Mouse (Mus musculus) MEL (cell line): Measurements from ENCODE around the gene Srbd1. TPM values are rescaled to one million over a fixed set of nuclear protein-coding genes. Genes with fewer than 3 reads are reported as not detected.

Experiments used
- DNase-seq: peaks from one replicate; pipeline ENCODE4 v3.0.0; 2011; ENCODE audit warnings: low read depth, low spot score
- H3K27ac ChIP-seq: 2 replicates; pipeline ENCODE4 v1.5.1; 2012; ENCODE audit warnings: low read depth, mild to moderate bottlenecking, control low read depth, low read length, moderate library complexity; ENCODE audit not compliant: control insufficient read depth
- H3K27me3 ChIP-seq, 2 experiments: fragments of 150-350 bp in 1 of 2; sonication (generic) in 1 of 2; 2 replicates each; pipeline ENCODE4 v1.6.1; 2012; ENCODE audit warnings: low read length in 2 of 2, mild to moderate bottlenecking in 2 of 2, improper control_type of control experiment in 1 of 2, moderate library complexity in 1 of 2; ENCODE audit not compliant: insufficient read depth in 2 of 2, control insufficient read depth in 1 of 2
- H3K36me3 ChIP-seq, 2 experiments: 2 replicates each; pipeline ENCODE4 v1.6.1; 2012 to 2014; ENCODE audit warnings: low read length in 2 of 2, improper control_type of control experiment in 1 of 2, inconsistent platforms in 1 of 2, mild to moderate bottlenecking in 1 of 2; ENCODE audit not compliant: insufficient read depth in 2 of 2, control insufficient read depth in 1 of 2
- H3K4me1 ChIP-seq, 2 experiments: fragments of 150-350 bp in 1 of 2; sonication (generic) in 1 of 2; 2 replicates each; pipeline ENCODE4 v1.6.1; 2012; ENCODE audit warnings: low read length in 2 of 2, improper control_type of control experiment in 1 of 2, mild to moderate bottlenecking in 1 of 2; ENCODE audit not compliant: insufficient read depth in 2 of 2, control insufficient read depth in 1 of 2
- H3K4me3 ChIP-seq, 2 experiments: fragments of 150-350 bp in 1 of 2; sonication (generic) in 1 of 2; 2 replicates each; pipeline ENCODE4 v1.5.1; 2012; ENCODE audit warnings: low read depth in 2 of 2, low read length in 2 of 2, mild to moderate bottlenecking in 2 of 2, moderate library complexity in 2 of 2, control low read depth in 1 of 2, improper control_type of control experiment in 1 of 2; ENCODE audit not compliant: control insufficient read depth in 1 of 2, insufficient read depth in 1 of 2
- H3K79me2 ChIP-seq: 2 replicates; pipeline ENCODE4 v1.6.1; 2012; ENCODE audit warnings: mild to moderate bottlenecking, low read length, moderate library complexity; ENCODE audit not compliant: control insufficient read depth, poor library complexity, insufficient read depth
- H3K9ac ChIP-seq: 2 replicates; pipeline ENCODE4 v1.6.1; 2012; ENCODE audit warnings: low read depth, mild to moderate bottlenecking, control low read depth, low read length, moderate library complexity; ENCODE audit not compliant: control insufficient read depth, poor library complexity, severe bottlenecking
- H3K9me3 ChIP-seq: fragments of 150-350 bp; sonication (generic); replicated peaks from 2 replicates; pipeline ENCODE4 v1.6.1; 2012; ENCODE audit warnings: mild to moderate bottlenecking, low read length, improper control_type of control experiment, moderate library complexity; ENCODE audit not compliant: insufficient read depth
- BHLHE40 ChIP-seq: IDR thresholded peaks from 2 replicates; pipeline ENCODE4 v1.6.1; 2012; ENCODE audit warnings: low read depth, mild to moderate bottlenecking, inconsistent platforms, low read length, improper control_type of control experiment, borderline replicate concordance
- CHD1 ChIP-seq: IDR thresholded peaks from 2 replicates; pipeline ENCODE4 v1.6.1; 2012; ENCODE audit warnings: low read depth, mild to moderate bottlenecking, inconsistent platforms, low read length, improper control_type of control experiment
- CHD2 ChIP-seq: IDR thresholded peaks from 2 replicates; pipeline ENCODE4 v1.6.1; 2011; ENCODE audit warnings: low read length, improper control_type of control experiment
- CTCF ChIP-seq, 3 experiments: IDR thresholded peaks in 2 of 3; conservative IDR thresholded peaks in 1 of 3; 2 replicates each; pipeline ENCODE4 v1.5.1; 2011 to 2012; ENCODE audit warnings: low read length in 3 of 3, low read depth in 2 of 3, mild to moderate bottlenecking in 2 of 3, improper control_type of control experiment in 1 of 3, inconsistent platforms in 1 of 3, mixed read lengths in 1 of 3, moderate library complexity in 1 of 3; ENCODE audit not compliant: control insufficient read depth in 1 of 3, insufficient read depth in 1 of 3, poor library complexity in 1 of 3, severe bottlenecking in 1 of 3
- E2F4 ChIP-seq: IDR thresholded peaks from 2 replicates; pipeline ENCODE4 v1.6.1; 2011; ENCODE audit warnings: low read depth, low read length, improper control_type of control experiment, borderline replicate concordance
- ELF1 ChIP-seq: IDR thresholded peaks from 2 replicates; pipeline ENCODE4 v1.6.1; 2014; ENCODE audit warnings: low read depth, mild to moderate bottlenecking, inconsistent platforms, low read length, improper control_type of control experiment, moderate library complexity
- EP300 ChIP-seq, 2 experiments: IDR thresholded peaks; 2 replicates each; pipeline ENCODE4 v1.6.1; 2011; ENCODE audit warnings: improper control_type of control experiment in 2 of 2, low read length in 2 of 2, low read depth in 1 of 2, mild to moderate bottlenecking in 1 of 2
- GABPA ChIP-seq: IDR thresholded peaks from 2 replicates; pipeline ENCODE4 v1.6.1; 2012; ENCODE audit warnings: low read depth, mild to moderate bottlenecking, inconsistent platforms, low read length, improper control_type of control experiment, moderate library complexity
- GATA1 ChIP-seq: IDR thresholded peaks from 2 replicates; pipeline ENCODE4 v1.6.1; 2011; ENCODE audit warnings: low read depth, low read length, improper control_type of control experiment
- KAT2A ChIP-seq: conservative IDR thresholded peaks from 2 replicates; pipeline ENCODE4 v1.6.1; 2012; ENCODE audit warnings: low read depth, low read length, improper control_type of control experiment, inconsistent platforms
- MAFK ChIP-seq: IDR thresholded peaks from 2 replicates; pipeline ENCODE4 v1.6.1; 2011; ENCODE audit warnings: low read depth, mild to moderate bottlenecking, low read length, improper control_type of control experiment, borderline replicate concordance
- MAX ChIP-seq: IDR thresholded peaks from 2 replicates; pipeline ENCODE4 v1.6.1; 2011; ENCODE audit warnings: low read length, improper control_type of control experiment
- MEF2A ChIP-seq: IDR thresholded peaks from 2 replicates; pipeline ENCODE4 v1.6.1; 2014; ENCODE audit warnings: low read depth, mild to moderate bottlenecking, inconsistent platforms, low read length, improper control_type of control experiment; ENCODE audit not compliant: poor library complexity, insufficient replicate concordance, severe bottlenecking; ENCODE audit errors: extremely low read depth
- MXI1 ChIP-seq: IDR thresholded peaks from 2 replicates; pipeline ENCODE4 v1.6.1; 2011; ENCODE audit warnings: mild to moderate bottlenecking, low read depth, low read length, improper control_type of control experiment
- MYB ChIP-seq: IDR thresholded peaks from 2 replicates; pipeline ENCODE4 v1.6.1; 2011; ENCODE audit warnings: mild to moderate bottlenecking, low read depth, low read length, improper control_type of control experiment
- MYC ChIP-seq: IDR thresholded peaks from 2 replicates; pipeline ENCODE4 v1.6.1; 2011; ENCODE audit warnings: low read depth, mild to moderate bottlenecking, low read length, improper control_type of control experiment, moderate library complexity
- NELFE ChIP-seq: IDR thresholded peaks from 2 replicates; pipeline ENCODE4 v1.6.1; 2011; ENCODE audit warnings: low read depth, low read length, improper control_type of control experiment
- POLR2A ChIP-seq, 2 experiments: IDR thresholded peaks; 2 replicates each; pipeline ENCODE4 v1.6.1; 2011 to 2012; ENCODE audit warnings: low read length in 2 of 2, mild to moderate bottlenecking in 2 of 2, control low read depth in 1 of 2, improper control_type of control experiment in 1 of 2, low read depth in 1 of 2, moderate library complexity in 1 of 2; ENCODE audit not compliant: control insufficient read depth in 1 of 2, insufficient read depth in 1 of 2, poor library complexity in 1 of 2
- POLR2AphosphoS2 ChIP-seq: IDR thresholded peaks from 2 replicates; pipeline ENCODE4 v1.6.1; 2011; ENCODE audit warnings: low read length, improper control_type of control experiment
- SIN3A ChIP-seq: IDR thresholded peaks from 2 replicates; pipeline ENCODE4 v1.6.1; 2012; ENCODE audit warnings: low read length, improper control_type of control experiment, inconsistent platforms
- SMC3 ChIP-seq: IDR thresholded peaks from 2 replicates; pipeline ENCODE4 v1.6.1; 2011; ENCODE audit warnings: low read depth, low read length, improper control_type of control experiment
- TAL1 ChIP-seq: IDR thresholded peaks from 2 replicates; pipeline ENCODE4 v1.6.1; 2012; ENCODE audit warnings: mild to moderate bottlenecking, inconsistent platforms, low read length, moderate library complexity, mixed read lengths
- TBP ChIP-seq: IDR thresholded peaks from 2 replicates; pipeline ENCODE4 v1.8.0; 2011; ENCODE audit warnings: low read depth, low read length, improper control_type of control experiment
- UBTF ChIP-seq: IDR thresholded peaks from 2 replicates; pipeline ENCODE4 v1.6.1; 2012; ENCODE audit warnings: low read depth, mild to moderate bottlenecking, inconsistent platforms, low read length, improper control_type of control experiment, moderate library complexity, borderline replicate concordance; ENCODE audit not compliant: insufficient read depth
- USF1 ChIP-seq: IDR thresholded peaks from 2 replicates; pipeline ENCODE4 v1.6.1; 2014; ENCODE audit warnings: low read depth, mild to moderate bottlenecking, inconsistent platforms, low read length, improper control_type of control experiment, moderate library complexity
- ZC3H11A ChIP-seq: IDR thresholded peaks from 2 replicates; pipeline ENCODE4 v1.6.1; 2012; ENCODE audit warnings: low read depth, mild to moderate bottlenecking, inconsistent platforms, low read length, improper control_type of control experiment
- ZKSCAN1 ChIP-seq: IDR thresholded peaks from 2 replicates; pipeline ENCODE4 v1.6.1; 2012; ENCODE audit warnings: low read depth, mild to moderate bottlenecking, inconsistent platforms, low read length, improper control_type of control experiment, moderate library complexity
- ZMIZ1 ChIP-seq: IDR thresholded peaks from 2 replicates; pipeline ENCODE4 v1.6.1; 2012; ENCODE audit warnings: low read depth, mild to moderate bottlenecking, inconsistent platforms, low read length, improper control_type of control experiment, moderate library complexity
- ZNF384 ChIP-seq: IDR thresholded peaks from 2 replicates; pipeline ENCODE4 v1.6.1; 2012; ENCODE audit warnings: low read depth, mild to moderate bottlenecking, inconsistent platforms, low read length, improper control_type of control experiment
- polyA plus RNA-seq, 2 experiments: library from polyadenylated mRNA; stranded (reverse) in 1 of 2; unstranded in 1 of 2; fragments of >175 nt in 1 of 2; fragments of >200 nt in 1 of 2; gene quantifications; 2 replicates each; pipeline versions ENCODE4 v1.2.1 to v1.2.4; 2012; ENCODE audit warnings: low replicate concordance in 2 of 2, low read depth in 1 of 2; ENCODE audit not compliant: insufficient read length in 2 of 2, insufficient read depth in 1 of 2, missing spikeins in 1 of 2
- total RNA-seq: library from RNA; depleted of rRNA; stranded (reverse); fragments of 300-350 nt; gene quantifications from 2 replicates; pipeline ENCODE4 v1.2.3, GENCODE M21; 2012

The Srbd1 gene
- total and polyA plus RNA-seq, 3 experiments, result 14.9 to 30.5 TPM; not detected in 1

DNA sequence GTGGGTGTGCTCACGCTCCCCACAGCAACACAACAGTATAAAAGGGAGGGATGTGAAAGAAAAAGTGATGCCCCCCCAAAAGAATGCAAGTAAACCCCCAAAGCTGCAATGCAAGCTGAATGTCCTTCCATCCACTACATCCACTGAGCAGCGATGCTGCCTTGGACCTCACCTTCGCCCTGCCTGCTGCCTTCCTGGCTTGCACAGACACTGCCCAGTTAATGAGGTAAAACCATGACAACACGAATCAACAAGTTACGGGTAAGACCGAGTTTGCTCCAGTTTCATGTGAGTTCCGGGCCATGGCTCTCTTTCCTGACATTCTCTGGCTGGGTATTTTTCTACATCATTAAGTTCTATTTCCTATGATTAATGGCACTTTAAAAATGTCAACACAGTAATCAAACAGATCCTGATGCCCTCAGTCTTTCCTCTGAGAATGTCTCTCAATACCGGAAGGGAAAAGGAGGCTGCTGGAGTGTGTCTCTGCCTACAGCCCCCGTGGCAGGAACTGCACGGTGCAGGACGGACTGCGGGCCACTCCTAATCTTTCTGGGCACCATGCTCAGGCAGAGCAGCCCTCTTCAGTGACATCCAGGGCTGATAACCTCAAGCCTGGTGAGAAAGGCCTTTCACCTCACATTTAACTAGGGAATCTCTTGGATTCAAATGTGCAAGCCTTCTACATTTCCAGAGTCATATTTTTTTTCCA lies 155.8 kb downstream of the Srbd1 start:
- DNase-seq, result no peak
- Histone ChIP-seq H3K27ac (no peak overlapping the region), H3K36me3 (no peaks in the 10 kb centered on the region; a peak in 2 of 4 replicates), H3K79me2 (no peaks in the 10 kb centered on the region)
- TF ChIP-seq GATA1, result no peak
- TF ChIP-seq EP300 (IDR thresholded peaks at IDR 0.05; ENCODE audit: low read depth in 1 of 2, low read length in 2 of 2), result no peak
- TF ChIP-seq MAX, result no peak
- TF ChIP-seq ZNF384, result no peak
- no peak for TF ChIP-seq ELF1
- no peak for TF ChIP-seq MXI1
- no peak for TF ChIP-seq CHD2
- no peak for TF ChIP-seq MYC
- TF ChIP-seq ZC3H11A, result no peak
- TF ChIP-seq ZMIZ1, result no peak
- TF ChIP-seq SMC3, result no peak
- no peak for TF ChIP-seq CHD1
- no peak for TF ChIP-seq GABPA
- no peak for TF ChIP-seq NELFE
- TF ChIP-seq MEF2A, result no peak
- TF ChIP-seq TBP, result no peak
- TF ChIP-seq MAFK, result no peak
- no peak for TF ChIP-seq USF1
- no peak for TF ChIP-seq TAL1
- no peak for TF ChIP-seq ZKSCAN1
- TF ChIP-seq, all 39 proteins: peak for 0
- peaks cover 5 to 8% of the 10 kb centered on the region in 2 experiments for H3K4me1 ChIP-seq
- H3K4me3 ChIP-seq, result no peak overlapping the region
- H3K27me3 ChIP-seq, result no peaks in the 10 kb centered on the region
- no peak overlapping the region for H3K9ac ChIP-seq
- H3K9me3 ChIP-seq, result no peaks in the 10 kb centered on the region

DNA sequence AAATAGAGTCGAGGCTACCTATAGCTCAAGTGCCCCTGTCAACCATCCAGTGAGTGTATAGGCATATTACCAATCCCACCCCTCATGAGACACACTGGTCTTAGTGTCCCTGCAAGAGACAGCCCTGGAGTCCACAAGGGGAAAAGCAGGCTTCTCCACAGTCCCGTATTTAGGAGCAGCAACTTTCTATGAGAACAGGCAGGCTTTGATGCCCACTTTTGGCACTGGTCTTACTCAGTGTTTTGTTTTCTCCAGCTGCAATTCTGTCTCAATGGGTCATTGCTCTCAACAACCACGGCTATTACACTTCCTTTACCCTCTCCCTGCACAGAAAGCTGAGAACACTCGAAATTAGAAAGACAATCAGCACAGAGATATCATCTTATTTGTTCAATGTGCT lies 157.4 kb downstream of the Srbd1 start:
- H3K27me3 ChIP-seq, result no peaks in the 10 kb centered on the region
- no peaks in the 10 kb centered on the region; a peak in 2 of 4 replicates for H3K36me3 ChIP-seq
- H3K27ac ChIP-seq, result no peak overlapping the region
- H3K4me1 ChIP-seq, result peaks cover 5 to 8% of the 10 kb centered on the region in 2 experiments
- DNase-seq, result no peak
- no peak overlapping the region for H3K4me3 ChIP-seq
- H3K79me2 ChIP-seq, result no peaks in the 10 kb centered on the region
- no peak overlapping the region for H3K9ac ChIP-seq
- H3K9me3 ChIP-seq, result no peaks in the 10 kb centered on the region
- no peak for TF ChIP-seq CTCF (IDR thresholded peaks at IDR 0.05 in 2 of 3, conservative IDR thresholded peaks at IDR 0.05 in 1 of 3; ENCODE audit: control insufficient read depth in 1 of 3, insufficient read depth in 1 of 3, low read depth in 2 of 3, low read length in 3 of 3, poor library complexity in 1 of 3, severe bottlenecking in 1 of 3)
- TF ChIP-seq POLR2AphosphoS2, result no peak
- no peak for TF ChIP-seq TAL1
- no peak for TF ChIP-seq UBTF
- TF ChIP-seq ELF1, result no peak
- TF ChIP-seq MAX, result no peak
- TF ChIP-seq ZC3H11A, result no peak
- no peak for TF ChIP-seq MYB
- no peak for TF ChIP-seq POLR2A (IDR thresholded peaks at IDR 0.05; ENCODE audit: control insufficient read depth in 1 of 2, insufficient read depth in 1 of 2, low read depth in 1 of 2, low read length in 2 of 2, poor library complexity in 1 of 2)
- no peak for TF ChIP-seq ZKSCAN1
- TF ChIP-seq KAT2A, result no peak
- no peak for TF ChIP-seq CHD2
- TF ChIP-seq SMC3, result no peak
- no peak for TF ChIP-seq MAFK
- TF ChIP-seq E2F4, result no peak
- TF ChIP-seq NELFE, result no peak
- TF ChIP-seq BHLHE40, result no peak
- no peak for TF ChIP-seq SIN3A
